Mouse (Mus musculus) gastrocnemius, postnatal 10 days (tissue): ENCODE measurements around the gene E330017A01Rik. TPM values are rescaled to one million over a fixed set of nuclear protein-coding genes. Genes with fewer than 3 reads are reported as not detected.

Experiments used
- DNase-seq: peaks from one replicate; pipeline ENCODE4 v3.0.0; 2021; ENCODE audit warnings: mixed read lengths
- total RNA-seq, 2 experiments: library from RNA; stranded (reverse); gene quantifications; 2 replicates each; pipeline ENCODE4 v1.2.3; 2021

E330017A01Rik gene
- total RNA-seq, 2 experiments from 2014 or later, result not detected

DNA sequence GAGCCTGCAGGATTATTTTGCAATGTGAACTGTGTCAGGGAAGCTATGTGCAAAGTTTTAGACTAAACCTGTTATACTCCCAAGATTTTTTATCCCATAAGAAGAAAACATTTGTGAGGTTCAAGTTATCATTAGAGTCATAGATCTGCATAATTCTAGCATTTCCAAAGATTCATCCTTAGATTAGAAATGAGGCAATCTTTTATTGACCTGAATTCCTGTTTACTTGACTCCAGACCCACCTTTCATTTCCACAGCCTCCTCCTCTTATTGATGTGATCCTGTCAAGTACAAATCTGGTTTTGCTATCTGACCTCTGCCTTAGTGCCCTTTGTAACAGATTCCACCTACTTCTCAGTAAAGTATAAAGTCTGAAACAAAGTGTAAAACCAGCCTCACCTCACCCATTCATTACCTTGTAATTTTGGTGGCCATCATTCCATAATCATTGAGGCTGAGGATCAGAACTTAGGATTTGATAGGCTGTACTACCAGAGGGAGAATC, 23.8 kb upstream of the E330017A01Rik start:
- DNase-seq, result no peak

DNA sequence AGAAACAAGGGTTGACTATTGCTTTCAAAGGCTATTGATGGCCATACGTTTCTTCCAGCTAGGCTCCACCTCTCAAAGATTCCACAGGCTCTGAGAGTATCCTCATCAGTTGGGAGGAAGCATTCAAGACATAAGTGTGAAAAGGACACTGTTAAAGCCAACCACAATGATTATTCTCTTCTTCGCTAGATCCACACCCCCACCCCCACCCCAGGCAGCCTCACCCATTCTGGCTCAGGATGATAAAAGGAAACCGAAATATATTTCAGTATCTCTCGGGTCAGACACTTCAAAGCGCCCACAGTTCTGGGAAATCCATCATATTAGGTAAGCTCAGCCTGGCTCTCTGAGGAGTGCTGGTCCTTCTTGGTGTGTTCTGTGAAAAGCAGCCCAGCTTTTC, 23.3 kb upstream of the E330017A01Rik start:
- DNase-seq, result no peak

DNA sequence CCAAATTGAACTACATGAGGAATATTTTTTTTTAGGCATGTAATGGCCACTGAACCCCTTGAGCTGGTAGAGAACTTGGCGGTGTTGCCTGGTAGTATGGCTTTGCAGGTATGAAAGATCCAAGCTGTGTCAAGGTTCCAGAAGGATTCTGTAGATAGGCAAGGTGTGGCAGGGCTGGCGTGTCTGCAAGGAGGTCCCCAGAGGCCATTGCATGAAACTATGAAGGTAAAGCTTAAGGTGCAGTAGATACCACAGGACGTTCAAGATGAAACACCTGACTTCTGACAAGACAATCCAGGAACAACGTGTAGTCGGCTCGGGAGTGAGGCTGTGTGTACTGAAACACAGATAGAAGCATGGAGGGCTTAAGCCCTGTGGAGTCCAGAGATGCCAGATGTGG, 20.1 kb upstream of the E330017A01Rik start:
- no peak for DNase-seq

DNA sequence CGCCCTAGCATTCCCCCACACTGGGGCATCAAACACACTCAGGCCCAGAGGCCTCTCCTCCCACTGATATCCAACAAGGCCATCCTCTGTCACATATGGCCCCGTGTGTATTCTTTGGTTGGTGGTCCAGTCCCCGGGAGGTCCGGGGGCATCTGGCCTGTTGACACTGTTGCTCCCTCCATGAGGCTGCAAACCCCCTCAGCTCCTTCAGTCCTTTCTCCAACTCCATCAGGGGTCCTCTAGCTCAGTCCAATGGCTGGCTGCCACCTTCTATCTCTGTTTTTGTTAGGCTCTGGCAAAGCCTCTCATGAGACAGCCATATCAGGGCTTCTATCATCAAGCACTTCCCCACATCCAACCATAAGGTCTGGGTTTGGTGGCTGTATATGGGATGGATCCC, 18.0 kb upstream of the E330017A01Rik start:
- no peak for DNase-seq

DNA sequence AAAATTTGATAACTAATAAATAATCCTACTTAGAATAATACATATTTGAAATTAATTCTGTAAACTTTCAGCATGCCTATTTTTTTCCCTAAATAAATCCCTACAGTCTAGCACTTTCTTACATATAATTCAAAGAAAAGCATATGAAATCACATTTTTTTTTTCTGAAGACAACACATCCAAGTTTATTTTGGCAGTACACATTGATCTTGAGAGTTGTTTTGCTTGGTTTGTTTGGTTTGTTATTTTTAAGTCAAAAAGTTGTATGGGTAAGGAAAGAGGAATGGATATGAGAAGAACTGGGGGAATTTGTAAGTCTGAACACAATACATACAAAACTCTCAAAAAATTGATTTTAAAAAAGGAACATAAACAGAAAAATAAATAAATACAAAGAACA, 17.2 kb upstream of the E330017A01Rik start:
- DNase-seq, result no peak

DNA sequence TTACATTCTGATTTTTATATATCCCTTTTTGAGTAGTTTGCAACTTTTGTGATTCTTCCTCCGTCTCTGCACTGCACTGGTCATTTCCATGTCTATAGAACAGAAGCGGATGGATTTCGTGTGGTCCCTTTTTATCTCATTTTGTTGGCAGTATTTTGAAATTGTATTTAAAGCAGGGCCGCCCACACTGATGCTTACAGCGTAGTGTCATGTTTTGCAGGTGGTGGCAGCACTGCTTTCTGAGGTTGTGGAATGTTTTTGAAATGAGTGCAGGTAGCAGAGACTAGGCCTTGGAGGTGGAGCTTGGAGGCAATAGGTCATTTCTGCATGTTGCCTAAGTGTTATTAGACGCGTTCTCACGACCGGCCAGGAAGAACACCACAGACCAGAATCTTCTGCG, 11.4 kb upstream of the E330017A01Rik start:
- no peak for DNase-seq

DNA sequence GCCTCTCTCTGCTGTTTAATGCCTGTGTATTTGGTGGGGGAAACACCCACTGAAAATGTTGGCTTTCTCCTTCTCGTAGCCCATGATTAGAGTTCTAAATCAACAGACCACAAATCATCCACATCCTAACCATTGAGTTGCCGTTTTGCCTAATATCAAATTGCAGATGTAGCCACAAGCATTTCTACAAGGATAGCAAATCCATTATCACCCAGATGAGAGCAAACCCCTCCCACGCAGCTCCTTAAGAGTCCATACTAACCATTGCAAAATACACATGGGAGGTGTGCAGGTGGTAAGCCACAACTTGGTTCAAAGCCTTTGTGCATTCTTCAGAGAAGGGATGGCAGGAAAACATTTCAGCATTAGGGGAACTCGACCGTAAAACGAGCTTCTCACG, 523 bp downstream of the E330017A01Rik start:
- DNase-seq, result no peak

DNA sequence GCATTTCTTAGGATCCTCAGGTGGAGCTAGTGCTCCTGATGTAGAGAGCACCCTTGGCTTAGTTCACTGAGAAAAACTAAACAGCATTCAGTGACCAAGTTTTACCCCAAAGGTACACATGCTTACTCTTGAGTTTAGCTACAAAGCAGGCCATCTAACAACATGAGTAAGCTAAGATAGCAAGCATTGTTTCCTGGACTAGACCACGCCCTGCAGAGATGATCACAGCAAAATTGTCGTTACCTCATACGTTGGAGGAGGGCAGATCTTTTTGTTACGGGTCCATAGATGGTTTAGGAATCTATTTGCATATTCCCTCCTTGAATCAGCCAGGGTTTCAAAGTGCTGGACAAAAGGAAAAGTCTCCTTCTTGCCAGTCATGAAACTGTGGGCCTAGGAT, 1.1 kb downstream of the E330017A01Rik start:
- no peak for DNase-seq

DNA sequence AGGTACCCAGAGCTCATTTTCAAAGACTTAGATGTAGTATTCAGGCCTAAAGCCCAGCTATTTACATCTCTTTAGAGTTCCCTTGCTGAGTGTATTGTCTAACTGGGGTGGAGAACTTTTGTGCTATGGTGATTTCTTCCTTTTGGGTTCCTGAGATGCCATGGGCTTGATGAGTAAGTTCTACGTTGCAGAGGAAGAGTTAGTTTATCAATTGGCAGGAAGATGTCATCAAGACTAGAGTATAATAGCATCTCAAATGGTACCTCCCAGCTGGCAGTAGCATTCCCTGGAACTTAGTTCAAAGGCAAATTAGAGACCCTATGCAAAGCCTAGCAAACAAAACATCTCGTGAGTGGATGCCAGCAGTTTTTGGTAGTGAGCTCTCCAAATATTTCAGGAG, 2.7 kb downstream of the E330017A01Rik start:
- no peak for DNase-seq

DNA sequence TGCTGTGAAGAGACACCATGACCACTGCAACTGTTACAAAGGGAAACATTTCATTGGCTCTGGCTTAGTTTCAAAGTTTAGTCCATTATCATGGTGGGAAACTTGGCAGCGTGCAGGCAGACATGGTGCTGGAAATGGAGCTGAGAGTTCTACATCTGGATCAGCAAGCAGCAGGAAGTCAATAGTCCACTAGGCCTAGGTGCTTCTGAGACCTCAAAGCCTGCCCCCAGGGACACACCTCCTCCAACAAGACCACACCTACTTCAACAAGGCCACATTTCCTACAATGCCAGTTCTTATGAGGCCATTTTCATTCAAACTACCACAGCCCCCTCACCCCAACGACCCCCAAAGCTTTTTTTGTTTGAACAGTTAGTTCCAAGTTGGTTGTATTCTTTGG, 8.8 kb downstream of the E330017A01Rik start:
- no peak for DNase-seq

DNA sequence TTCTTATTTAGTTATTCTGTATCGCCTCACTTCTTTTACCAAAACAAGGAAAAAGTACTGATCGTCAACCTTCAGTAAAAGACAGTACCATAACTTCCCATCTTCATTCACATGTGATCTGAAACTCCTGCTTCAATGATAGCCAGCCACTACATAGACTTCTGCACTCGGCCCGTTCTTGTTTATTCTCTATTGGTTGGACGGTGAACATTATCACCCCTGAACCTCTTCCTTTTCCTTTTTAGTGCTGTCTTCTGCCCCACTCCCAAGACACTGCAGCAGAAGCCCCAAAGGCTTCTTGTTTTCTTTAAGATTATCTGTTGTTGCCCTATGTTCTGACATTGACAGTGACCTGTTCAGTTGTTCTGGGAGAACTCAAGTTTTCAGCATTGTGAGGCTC, 9.6 kb downstream of the E330017A01Rik start:
- no peak for DNase-seq

DNA sequence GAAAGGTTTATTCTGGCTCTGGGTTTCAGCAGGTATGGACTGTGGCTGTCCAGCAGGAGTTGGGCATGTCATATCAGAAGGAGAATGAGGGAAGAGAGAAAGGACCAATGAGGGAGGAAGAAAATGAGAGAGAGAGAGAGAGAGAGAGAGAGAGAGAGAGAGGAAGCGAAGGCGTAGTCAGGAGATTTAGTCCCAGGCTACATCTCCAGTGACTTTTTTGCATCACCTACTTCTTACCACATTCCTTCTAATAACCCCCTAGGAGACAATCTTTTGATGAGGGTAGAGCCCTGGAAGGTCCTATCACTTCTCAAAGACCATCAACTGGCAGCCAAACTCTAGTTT, 10.2 kb downstream of the E330017A01Rik start:
- no peak for DNase-seq

DNA sequence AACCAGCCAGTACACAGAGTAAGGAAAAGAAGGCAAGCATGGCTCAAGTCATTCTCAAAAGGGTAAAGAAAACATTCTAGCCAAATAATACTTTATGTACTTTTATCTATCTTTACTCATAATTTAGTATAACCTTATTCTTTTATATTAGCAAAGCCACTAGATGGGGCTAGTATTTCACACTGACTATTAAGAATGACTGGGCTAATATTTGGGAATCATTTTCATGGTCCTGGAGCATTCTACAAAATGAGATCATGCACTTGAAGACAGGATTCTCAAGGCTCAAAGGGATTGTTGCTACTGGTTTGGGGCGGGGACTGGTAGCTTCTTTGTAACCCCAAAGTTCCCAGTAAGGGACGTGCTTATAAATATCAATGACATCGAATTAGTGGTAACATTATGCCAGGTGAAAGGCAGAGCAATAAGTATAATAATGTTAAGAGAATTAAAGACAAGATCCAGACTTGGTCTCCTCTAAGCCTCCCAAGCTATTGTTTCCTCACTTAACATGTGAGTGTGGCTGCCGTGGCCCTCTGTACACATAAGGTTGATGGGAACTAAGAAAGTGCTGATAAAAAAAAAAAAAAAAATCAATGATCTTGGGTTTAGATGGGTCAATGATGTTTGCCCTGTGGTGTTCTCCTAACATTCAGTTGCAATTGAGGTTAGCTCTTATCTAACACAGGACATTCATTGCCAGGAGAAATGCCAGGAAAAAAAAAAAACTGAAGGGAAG, 10.8 kb downstream of the E330017A01Rik start:
- DNase-seq, result no peak

DNA sequence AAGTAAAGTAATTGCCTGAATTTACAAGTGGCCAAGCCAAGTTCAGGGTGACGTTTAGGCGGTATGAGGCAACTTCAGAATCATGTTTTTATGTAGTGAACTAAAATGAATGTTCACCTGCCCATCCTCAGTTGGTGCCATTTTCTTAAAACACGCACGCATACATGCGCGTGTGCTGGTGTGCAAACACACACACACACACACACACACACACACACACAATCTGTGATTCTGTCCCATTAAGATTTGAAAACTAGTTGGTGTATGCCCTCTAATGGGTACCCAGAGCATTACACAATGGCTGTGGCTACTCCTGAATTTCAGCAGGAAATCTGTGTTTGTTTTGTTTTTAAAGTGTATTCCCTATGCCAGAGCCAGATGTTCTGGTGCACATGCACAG, 14.6 kb downstream of the E330017A01Rik start:
- peak; percentile 9 for DNase-seq

DNA sequence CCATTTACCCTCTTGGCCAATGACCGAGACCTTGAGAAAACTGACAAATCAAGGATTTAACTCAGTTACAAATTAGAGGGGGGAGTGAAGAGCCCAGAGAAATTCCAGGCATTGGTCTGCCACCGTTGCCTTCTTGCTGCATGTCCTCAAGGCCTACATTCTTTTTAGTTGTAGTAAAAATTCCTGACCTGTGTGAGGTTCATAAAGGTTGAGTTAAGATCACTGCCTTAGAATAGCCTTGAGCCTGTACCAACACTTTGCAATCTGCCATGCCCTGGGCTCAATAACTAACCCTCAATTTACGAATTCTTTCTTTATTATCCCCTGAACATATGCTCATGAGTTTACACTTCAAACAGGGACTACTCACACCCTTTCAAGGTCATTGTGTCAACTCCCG, 15.4 kb downstream of the E330017A01Rik start:
- DNase-seq, result no peak

DNA sequence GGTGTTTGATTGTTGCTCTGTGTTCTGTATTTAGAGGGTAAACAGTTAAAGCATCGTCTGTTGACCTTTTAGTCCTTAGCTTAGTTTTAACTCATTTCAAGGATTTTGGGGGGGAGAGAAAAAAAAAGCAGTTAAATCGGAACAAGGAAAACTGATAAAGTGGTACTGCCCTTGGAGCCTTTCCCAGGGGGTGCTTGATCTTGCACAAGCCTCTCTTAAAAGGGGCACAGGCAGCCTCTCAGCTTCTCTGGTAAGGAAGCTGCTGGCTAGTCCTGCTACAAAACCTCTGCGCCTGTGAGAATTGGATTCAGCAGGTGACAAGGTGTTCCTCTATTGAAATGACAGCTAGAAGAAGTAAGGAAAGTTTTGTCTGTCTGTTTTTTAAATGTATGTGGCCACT, 16.2 kb downstream of the E330017A01Rik start:
- DNase-seq, result no peak

DNA sequence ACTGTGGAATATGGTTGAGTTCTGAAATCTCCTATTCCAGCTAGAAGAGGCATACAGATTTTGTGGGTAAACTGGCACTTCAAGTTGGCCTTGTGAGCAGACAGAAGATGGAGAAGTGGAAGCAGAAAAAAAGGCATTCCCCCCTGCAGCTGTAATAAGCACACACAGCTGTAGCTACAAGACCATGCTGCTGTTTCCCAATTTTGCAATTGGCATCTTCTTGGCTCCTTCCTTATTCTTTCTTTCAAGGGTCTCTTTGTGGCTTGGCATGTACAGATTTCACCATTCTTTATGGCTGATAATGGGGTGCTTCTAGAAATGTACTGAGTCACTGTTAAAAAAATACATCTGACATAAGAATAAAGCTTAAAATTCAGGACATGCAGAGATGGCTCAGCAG, 21.2 kb downstream of the E330017A01Rik start:
- no peak for DNase-seq

DNA sequence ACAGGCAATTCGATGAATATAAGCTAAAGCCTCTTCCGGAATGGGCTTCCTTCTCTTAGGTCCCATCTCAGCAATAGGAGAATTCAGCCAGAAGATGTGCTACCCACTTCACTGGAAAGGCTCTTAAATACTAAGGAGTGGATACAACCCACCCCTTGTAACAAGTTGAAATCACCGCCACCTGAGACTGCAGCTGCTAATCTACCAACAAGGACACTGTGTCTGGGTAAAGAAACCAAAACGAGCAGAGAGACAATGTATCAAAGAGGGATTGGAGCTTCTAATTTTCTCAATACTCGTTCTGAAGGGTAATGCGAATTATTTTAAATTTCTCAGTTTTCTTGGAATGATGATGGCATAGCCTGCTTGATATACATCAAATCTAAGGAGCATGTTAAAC, 21.7 kb downstream of the E330017A01Rik start, which contains the start of gene Gm813:
Gene Gm813, minus strand, starts transcription at position 101 of the 400 bp plus-strand sequence.
- no peak for DNase-seq

DNA sequence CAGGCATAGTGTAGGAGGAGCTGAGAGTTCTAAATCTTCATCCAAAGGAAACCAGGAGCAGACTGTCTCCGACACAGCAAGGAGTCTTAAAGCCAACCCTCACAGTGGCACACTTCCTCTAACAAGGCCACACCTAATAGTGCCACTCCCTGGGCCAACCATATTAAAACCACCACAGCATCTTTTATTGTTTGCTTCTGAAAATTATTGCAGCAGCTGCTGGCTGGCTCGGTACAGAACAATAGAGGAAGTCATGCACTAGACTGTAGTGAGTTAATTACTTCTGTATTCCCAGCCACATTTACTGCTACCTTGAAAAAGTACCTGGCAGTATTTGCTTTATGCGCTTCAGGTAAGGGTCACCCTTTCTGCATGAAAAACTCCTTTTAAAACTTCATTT, 25.6 kb downstream of the E330017A01Rik start:
- no peak for DNase-seq

DNA sequence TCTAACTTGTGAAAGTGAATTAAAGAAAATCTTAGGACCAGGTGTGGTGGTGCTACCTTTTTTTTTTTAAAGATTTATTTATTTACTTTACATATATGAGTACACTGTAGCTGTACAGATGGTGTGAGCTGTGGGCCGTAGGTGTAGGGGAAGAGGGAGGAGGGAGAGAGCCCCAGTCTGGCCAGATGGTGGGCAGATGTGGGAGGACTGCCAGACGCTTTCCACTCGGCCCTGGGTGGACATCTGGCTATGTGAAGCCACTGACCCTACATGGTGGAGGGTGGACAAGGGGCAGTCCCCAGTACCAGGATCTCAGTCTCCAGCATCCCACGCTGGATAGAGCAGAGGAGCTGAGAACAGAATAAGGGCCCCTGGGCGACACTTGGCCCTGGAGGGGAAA, 31.4 kb downstream of the E330017A01Rik start:
- no peak for DNase-seq

DNA sequence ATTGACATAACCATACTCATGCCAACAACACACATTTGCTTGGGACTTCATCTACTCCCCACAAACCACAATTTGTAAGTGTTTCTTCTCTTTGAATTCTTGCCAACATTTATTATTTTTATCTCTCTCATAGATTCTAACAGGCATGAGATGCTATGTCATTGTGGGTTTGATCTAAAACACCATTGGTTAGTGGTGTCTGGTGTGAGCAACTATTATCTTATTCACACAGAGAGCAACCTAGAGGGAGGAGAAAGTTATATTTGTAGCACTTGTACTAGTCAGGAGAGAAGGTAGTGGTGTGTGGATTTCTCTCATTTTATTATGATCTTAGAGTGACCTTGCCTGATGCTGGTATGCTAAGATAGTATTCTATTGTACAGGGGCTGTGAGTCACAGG, 33.9 kb downstream of the E330017A01Rik start:
- DNase-seq, result no peak

DNA sequence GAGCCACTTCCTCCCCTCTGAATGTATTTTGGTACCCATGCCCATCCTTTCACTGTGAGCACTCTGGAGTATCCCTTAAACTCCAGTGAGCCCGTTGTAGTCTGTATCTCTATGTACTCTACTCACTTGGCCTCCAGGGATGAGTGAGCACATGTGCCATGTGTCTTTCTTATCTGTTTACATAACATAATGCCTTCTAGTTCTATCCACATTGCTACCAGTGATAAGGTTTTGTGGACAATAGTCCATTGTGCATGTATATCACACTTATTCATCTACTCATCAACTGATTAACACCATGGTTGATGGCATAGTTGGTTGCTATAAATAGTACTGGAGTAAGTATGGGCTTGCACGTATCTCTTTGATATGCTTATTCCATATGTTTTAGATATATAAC, 34.7 kb downstream of the E330017A01Rik start:
- DNase-seq, result no peak

DNA sequence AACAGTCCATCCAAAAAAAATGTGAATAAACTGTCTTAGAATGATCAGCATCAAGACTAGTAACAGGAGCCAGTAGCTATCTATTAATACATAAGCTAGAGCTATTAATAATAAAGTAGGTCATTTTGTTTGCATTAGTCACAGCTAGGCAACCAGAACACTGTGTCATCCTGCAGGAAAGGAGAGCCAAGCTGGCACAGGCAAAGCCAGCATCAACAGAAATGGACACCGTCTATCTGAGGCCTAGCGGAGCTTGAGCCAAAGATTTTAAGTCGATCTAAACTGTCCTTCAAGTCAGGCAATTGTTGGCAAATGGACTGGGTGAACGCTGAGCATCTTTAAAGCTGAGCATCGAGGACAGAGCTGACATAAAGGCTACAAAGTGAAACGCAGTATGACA, 37.7 kb downstream of the E330017A01Rik start:
- DNase-seq, result peak; percentile 10

DNA sequence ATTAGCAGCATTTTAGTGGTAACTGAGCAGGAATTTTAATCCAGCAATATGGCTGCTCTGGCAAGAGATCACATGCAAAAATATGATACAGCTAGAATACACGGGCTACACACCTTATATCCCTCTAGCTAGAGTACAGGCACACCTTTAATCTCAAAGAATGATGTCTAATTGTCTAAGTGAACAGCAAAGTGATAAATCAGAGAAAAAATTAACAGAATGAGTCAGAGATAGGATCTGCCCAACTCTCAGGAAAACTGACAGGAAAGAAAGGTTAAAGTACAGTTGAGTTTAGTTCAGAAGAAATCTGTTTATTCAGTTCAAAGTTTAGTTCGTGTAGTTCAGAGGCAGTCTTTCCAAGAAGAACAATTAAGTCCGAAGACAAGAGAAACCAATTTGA, 47.2 kb downstream of the E330017A01Rik start:
- DNase-seq, result no peak

DNA sequence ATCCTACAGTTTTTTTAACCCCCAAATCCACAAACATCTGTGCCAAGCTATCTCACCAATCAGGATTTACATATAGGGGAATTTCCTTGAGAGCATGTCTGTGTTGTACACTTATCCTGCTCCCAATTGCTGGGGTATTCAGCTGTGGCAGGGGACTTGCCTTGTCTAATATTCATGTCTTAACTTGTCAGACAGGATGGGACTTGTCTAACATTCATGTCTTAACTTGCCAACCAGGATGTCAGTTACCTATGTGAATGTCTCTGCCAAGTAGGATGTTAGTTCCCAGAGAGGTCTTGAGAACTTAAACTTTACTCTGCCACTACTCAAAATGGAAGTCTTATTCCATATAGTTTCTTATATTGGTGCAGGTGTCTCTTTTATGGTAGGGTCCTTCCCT, 49.1 kb downstream of the E330017A01Rik start:
- no peak for DNase-seq
